Mouse (Mus musculus) testis, adult 2 months (tissue): ENCODE results near the gene Tsc2.

Source experiments
- CTCF ChIP-seq: fragments of 200-500 bp; IDR thresholded peaks from 2 replicates; pipeline ENCODE4 v1.5.1; 2012; ENCODE audit warnings: low read depth, mild to moderate bottlenecking, inconsistent platforms, low read length, moderate library complexity; ENCODE audit not compliant: control insufficient read depth, insufficient read depth, insufficient replicate concordance
- POLR2A ChIP-seq: fragments of 200-500 bp; IDR thresholded peaks from 2 replicates; pipeline ENCODE4 v1.6.1; 2012; ENCODE audit warnings: low read depth, mild to moderate bottlenecking, inconsistent platforms, low read length, moderate library complexity; ENCODE audit not compliant: control insufficient read depth

DNA sequence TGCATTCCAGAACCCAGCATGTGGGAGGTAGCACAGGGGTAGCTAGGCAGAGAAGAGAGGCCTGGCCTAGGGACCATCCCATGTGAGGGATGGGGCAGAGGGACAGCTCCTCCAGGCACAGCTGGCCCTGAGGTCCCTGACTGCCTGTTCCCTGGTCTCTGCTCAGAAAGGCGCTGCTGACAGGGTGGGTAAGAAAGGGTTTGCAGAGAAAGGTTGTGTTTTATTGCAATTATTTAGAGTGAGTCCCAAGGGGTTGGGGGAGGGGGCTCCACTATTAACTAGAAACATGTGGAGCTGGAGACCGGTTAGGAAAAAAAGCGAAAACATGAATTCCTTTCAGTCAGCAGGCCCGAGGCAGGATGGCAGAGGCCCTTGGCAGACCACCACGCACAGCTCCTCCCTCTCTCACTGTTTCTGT, 7.2 kb upstream of the Tsc2 start:
- TF ChIP-seq CTCF = no peak
- no peak for TF ChIP-seq POLR2A
